Mouse (Mus musculus): ENCODE results near the gene Magoh.

Magoh gene

DNA sequence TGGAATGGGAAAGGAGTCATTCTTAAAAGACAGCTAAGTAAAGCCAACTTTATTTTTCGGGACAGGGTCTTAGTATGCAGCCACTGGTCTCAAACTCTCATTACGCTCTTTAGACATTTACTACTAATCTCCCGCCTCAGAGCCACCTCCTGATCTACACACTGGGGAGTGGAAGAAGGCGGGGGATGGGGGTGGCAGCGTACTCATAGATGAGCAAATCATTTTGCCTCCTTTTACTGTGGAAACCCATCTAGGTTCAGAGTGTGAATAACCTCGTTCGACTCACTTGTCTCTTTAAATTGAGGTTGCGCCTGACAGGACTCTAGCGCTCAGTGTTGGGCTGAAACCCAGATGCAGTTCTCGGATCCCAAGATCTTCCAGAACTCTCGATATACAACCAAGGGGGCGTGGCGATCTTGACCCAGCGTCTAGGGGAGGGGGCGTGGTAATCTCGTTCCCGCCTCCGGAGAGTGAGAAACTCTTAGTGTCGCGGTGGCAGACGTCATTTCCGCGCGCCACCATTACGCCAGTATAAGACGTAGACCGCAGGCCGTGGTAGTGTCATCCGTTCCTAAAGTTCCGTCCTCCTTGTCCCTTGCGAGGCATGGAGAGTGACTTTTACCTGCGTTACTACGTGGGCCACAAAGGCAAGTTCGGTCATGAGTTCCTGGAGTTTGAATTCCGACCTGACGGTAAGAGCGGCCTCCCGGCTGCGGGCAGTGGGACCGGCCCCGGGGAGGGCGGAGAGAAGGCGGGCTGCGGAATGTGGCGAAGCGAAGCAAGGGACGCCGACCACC lies at the start of gene Magoh:
Magoh (plus strand) TSS at position 502 of the 797 bp plus-strand sequence.
- CTCF ChIA-PET, result no interaction called here

DNA sequence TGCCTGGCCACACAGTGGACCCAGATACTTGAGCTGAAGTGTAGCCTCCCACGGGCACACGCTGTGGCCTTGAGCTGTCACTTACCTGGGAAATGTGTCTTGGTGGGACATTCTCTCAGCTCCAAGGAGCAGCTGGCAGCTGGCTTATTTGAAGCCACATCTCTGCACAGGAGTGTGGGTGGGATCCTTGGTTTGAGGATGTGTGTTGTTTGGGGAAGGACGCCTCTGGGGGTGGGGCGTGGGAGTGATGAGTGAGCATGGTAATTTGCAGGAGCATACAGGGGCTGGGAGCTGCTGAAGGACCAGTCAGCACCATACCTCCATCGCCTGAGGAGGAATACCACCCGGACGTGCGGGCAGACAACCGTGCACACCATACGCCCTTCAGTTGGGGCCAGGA lies 49.4 kb upstream of the Magoh start:
- CTCF ChIA-PET, result no interaction called here

DNA sequence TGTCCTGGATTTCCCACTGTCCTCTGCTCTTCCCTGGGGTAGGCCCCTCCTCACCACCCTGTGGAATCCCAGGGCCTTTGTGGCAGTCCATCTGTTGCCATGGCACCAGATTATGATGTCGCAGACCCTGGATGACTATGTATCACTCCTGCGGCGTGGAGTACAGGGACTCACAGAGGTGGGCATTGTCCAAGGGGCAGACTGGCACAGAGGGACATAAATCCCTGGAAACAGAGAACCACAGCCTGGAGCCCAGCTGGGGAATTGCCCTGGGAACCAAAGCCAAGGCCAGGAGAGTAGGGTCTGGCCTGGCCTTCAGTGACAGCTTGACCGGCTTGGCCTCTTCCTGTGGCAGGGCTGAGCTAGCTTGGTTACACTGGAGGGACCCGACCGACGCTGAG lies 48.7 kb upstream of the Magoh start:
- CTCF ChIA-PET, result no interaction called here

DNA sequence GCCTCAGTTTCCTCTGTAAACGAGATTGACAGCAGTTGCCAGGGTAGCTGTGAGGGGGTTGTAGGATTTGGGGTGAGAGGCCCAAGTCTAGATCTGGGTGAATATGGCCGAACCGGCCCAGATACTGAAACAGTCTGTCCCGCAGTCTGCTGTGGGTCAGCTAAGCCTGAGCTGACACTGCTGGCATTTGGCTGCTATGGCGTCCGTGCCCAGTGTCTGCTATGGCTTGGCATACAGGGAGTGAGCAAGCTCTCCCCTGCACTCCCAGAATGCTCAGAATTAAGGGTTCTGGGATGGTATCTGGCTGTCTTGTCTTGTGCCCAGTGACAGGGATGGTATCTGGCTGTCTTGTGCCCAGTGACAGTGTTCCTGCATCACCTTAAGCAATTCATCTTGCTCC lies 47.9 kb upstream of the Magoh start:
- CTCF ChIA-PET, result no interaction called here

DNA sequence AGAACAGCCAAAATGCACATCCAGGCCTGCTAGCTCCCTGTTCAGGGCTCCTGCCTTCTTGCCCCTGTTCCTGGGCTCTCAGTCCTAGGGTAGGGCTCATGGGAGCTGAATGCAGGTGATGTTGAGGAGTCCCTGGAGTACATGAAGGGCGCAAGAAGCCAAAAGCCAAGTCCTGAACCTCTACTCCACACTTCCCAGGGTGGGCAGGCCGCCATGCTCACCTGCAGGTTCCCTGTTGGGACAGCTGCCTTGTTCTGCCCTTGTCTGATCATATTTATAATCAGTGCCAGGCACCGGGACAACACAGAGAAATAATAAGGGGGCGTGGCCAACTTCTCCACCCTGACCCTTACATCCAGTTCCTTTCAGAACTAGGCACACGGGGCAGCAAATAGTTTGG lies 46.0 kb upstream of the Magoh start:
- CTCF ChIA-PET, result no interaction called here

DNA sequence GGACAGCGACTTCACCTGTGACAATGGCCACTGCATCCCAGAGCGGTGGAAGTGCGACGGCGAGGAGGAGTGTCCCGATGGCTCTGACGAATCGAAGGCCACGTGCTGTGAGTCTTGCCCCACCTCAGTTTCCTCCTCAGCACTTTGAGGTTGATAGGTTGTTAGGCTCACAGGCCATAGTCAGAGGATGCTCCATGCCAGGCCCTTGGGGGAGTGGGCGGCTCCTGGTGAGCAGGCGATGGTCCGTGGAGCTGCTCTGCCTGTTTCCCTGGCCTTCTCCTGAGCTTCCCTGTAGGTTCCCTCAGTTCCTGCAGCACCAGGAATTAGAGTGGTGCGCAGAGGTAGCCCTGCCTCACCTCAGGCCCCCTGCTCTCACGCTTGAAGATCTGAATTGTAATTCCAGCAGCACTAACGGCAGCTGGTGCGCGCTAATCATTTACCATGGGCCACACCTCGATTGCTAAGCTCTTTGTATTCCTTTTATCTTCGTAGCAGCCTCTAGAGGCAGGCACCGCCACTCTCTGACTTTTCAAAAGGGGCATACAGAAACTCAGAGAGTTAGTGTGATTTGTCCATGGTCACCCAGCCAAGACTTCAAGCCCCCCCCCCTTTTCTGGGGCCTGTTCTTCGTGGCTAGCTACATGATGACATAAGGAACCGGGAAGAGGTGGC lies 44.8 kb upstream of the Magoh start:
- CTCF ChIA-PET, result no interaction called here

DNA sequence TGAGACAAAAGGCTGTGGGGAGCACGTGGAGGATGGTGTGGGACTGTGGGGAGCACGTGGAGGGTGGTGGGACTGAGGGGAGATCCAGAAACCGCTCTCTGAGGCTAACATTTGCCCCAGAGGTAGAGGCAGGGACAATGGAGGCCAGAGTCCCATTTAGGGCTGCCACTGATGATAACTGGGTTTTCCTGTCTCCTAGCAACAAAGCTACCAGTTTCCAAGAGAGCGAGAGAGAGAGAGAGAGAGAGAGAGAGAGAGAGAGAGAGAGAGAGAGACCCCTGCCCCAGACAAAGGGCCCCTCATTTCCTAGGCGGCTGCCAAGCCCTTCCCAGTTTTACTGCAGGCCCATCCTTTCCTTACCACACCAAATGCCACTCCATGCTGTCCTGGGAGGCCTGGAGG lies 44.0 kb upstream of the Magoh start:
- CTCF ChIA-PET, result no interaction called here

DNA sequence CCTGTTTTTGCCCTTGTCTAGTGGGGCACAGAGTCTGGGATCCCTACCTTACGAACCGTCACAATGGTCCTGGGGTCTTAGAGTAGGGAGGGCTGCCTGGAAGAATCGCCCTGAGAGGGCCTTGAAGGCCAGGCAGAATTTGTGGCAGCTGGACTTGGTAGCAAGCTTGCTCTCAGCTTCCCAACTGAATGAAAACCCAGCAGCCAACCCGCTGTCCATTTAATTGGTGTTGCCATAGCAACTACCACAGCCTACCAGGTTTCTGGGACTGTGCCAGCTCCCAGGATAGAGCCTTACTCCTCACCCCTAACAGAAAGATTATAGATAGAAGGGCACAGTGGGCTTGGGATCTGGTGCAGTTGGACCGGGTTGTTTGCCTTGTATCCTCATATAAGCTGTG lies 42.8 kb upstream of the Magoh start:
- CTCF ChIA-PET, result no interaction called here

DNA sequence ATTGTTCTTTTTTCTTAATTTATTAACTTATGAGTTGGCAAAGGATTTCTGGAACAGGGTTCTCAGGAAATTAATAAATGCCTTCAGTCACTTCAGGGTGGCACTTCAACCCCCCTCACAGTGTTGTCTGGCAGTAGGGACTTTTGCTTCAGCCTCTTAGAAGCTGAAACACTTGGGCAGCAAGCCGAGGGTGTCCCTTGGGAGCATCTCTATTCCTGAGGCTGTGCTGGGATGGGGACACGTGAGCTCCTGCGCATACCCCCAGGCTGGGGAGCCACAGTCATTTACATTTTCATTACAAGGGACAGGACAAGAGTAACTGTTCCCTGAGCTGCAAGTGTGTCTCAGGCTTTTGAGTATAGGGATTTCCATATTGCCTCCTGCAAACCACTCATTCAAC lies 41.6 kb upstream of the Magoh start:
- CTCF ChIA-PET, result no interaction called here

DNA sequence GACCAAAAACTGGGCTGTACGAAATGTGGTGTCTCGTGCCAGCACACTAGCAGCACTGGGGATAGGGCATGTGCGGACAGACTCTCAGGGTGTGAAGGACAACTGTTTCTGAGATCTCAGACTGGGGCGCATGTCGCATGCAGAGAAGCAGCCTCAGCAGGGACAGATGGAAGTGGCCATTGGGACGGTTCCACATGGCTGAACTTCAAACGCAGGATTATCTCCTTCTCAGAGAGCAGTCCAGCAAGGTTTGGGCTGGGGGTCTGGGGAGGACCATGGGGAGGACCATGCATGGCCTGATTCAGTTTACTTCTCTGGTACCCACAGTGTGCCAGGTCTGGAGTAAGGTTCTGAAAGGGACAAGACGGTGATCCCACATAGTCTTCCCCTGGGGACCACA lies 35.9 kb upstream of the Magoh start:
- CTCF ChIA-PET, result no interaction called here

DNA sequence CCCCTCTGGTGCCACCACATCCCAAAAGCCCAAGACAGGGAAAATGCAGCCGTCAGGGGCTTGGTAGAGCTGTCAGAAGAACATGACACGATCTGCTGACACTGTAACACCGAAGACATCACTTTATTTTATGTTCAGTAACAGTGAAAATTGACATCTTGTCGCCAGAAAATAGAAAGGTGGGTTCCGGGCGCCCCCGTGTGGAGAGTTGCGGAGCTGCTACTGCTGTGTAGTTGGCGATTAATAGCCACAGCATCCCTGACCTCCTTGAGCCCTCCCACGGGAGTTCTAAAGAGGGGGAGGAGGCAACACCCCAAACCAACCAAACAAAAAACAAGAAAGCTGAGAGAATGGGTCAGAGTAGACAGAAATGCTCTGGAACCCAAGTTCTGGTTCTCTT lies 34.6 kb upstream of the Magoh start:
- CTCF ChIA-PET, result interaction anchor here (1.4 to 1.6 kb wide), 2 partner anchors 72 to 106 kb away, joined by 3 to 5 read pairs; no protein-coding TSS in a partner anchor

DNA sequence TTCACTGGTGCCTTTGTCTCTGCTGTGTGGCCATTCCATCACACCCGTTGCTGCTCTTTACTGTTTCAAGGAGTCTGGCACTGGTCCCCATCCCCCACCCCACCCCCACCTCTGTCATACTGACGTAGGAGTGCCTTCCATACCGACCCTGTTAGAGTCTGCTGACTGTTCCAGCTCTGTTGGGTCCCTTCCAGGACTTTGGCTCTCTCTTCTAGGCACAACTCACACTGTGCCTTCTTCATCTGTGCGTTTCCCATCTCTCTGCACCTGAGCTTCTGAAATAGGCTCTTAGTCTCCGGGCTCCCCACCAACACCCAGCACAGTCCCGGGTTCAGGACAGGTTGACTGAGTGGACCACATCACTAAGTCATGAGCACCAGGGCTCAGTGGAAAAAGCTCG lies 32.8 kb upstream of the Magoh start:
- CTCF ChIA-PET, result interaction anchor here (0.8 to 1.0 kb wide), 2 partner anchors 11 to 110 kb away, joined by 3 read pairs; no protein-coding TSS in a partner anchor

DNA sequence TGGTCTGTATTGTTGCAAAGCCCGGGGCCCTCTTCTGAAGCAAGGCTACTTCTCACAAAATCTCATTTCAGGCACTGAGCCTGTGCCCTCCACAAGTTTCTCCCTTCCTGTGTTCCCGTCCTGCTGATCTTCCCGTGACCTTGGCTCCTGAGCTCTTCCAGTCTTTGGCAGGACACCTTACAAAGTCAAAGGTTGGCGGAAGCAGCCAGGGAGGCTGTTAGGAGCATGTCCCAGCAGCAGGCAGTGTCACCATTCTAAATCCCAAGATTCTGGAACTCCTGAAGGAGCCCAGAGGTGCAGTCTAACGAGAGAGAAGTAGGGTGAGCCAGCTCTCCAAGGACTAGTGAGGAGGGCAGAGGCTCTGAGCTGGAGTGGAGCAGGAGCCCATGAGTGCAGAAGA lies 31.0 kb upstream of the Magoh start:
- CTCF ChIA-PET, result no interaction called here

DNA sequence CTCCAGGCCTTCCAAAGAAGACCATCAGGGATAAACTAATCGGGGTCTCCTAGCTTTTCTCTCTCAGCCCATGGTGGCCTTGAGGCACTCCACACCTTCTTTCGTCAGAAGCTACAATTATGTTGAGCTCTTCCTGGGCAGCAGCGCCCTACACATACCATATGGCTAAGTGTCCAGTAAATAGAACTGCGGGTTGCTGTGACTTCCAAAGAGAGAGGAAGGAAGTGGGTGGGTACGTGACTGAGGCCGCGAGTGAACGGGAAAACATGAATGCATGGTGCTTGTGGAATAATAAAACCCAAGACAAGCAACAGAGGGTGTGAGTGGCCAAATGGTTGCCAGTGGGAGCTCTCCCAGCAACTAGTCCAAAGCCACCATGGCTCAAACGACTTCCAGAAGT lies 29.9 kb upstream of the Magoh start:
- CTCF ChIA-PET, result no interaction called here

DNA sequence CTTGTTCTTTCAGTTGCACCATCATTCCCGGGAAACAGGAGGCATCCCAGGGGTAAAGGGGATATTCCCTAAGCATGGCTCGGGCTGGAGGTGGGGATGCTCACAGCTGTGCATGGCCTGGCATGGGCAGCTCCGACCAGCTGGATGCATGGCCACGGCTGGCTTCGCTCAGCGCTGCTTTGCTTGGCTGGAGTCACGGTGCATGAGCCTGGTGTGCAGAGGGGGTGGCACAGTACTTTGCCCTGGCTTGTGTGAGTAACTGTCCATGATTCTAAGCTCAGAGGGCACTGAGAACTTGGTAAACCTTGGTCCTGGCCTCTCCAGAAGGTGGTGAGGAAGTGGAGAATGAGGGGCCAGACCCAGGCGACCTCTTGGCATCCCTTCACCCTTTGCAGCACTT lies 29.5 kb upstream of the Magoh start:
- CTCF ChIA-PET, result no interaction called here

DNA sequence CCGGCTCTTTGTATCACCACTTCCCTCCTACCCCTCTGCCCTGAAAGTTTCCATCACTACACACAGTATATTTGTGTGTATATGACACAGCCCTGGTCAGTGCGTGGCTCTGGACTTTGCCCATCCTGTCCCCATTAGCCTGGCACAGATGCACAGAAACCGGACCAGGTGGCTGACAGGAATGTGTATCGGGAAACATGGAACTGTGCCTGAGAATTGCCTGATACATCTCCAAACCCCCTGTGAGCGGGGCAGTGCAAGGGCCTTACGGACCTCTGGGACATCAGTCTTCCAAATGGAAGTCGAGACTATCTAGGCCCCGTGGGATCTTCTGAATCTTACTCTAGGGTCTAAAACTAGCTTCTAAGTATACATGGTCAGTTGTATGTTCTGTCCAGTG lies 26.2 kb upstream of the Magoh start:
- CTCF ChIA-PET, result no interaction called here

DNA sequence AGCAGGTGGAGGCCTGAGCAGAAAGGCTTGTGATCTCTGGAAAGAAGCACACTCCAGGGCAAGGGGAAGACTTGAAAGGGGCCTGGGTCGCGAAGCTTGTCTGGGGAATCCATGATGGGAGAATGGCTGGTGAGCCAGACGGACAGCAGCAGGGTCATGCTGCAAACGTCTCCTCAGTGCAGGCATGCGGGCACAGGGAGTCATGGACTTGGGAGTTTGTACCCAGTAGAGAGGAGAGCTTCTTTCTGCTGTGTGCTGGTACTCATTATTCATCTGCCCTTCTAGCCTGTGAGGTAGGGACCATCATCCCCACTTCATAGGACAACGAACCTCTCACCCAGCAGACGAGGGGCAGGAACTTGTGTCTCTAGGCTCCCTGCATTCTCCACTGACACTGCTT lies 25.7 kb upstream of the Magoh start:
- CTCF ChIA-PET, result no interaction called here

DNA sequence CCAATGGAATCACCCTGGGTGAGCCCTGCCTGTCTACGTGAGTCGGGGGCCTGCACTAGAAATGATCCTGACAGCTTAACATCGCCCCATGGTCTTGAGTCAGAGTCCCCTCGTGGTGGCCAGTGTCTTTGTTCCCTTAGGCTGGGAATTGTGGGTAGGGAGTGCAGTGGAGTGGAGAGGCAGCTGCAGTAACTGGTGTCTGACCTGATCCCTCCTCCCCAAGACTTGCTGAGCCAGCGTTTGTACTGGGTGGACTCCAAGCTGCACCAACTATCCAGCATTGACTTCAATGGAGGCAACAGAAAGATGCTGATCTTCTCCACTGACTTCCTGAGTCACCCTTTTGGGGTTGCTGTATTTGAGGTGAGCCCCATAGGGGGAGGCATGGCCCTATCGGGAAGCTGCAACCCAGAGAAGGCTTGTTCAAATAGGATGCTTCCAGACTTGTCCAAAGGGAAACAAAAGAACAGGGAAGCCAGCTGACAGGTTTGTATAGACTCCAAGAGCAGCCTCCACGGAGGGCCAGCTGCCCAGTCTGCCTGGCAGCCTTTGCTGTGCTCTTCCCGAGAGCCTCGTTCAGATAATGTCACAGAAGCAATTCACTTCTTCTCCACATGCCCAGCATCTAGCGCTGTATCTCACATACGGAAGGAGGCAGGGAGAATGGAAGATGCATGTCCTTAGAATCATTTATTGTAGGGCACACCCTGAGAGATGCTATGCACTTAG lies 22.4 kb upstream of the Magoh start:
- CTCF ChIA-PET, result interaction anchor here (0.9 kb wide), 1 partner anchor 10 kb away, joined by 3 read pairs; no protein-coding TSS in a partner anchor

DNA sequence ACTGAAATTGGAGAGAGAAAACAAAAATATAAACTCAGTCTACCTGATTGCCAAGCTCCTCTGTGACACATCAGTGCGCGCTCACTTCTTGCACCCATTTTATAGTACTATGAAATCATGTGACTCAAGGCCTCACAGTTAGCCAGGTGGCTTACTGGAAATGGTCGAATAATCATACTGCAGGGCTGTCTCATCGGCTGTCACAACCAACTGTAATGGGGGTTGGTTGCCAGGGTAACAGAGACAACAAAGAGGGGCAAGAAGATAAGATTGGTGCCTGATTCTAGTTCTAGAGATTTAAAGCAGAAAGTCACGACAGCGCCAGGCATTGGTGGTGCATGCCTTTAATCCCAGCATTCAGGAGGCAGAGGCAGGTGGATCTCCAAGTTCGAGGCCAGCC lies 20.6 kb upstream of the Magoh start:
- CTCF ChIA-PET, result no interaction called here

DNA sequence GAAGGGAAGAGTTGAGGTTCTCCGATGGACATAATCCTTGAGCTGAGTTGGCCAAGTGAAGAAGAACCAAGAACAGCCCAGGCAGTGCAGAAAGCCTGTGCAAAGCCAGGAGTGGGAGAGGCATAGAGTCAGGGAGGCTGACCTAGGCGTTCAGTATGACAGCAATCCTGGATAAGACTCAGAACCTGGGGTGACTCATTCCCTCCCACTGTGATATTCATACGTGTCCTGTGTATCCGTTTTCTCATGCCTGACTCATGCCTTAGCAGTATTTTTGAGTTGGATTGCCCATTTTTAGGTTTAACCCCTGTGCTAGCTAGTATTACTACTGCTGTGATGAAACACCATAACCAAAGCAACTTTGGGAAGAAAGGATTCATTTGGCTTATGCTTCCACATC lies 14.7 kb upstream of the Magoh start:
- CTCF ChIA-PET, result no interaction called here

DNA sequence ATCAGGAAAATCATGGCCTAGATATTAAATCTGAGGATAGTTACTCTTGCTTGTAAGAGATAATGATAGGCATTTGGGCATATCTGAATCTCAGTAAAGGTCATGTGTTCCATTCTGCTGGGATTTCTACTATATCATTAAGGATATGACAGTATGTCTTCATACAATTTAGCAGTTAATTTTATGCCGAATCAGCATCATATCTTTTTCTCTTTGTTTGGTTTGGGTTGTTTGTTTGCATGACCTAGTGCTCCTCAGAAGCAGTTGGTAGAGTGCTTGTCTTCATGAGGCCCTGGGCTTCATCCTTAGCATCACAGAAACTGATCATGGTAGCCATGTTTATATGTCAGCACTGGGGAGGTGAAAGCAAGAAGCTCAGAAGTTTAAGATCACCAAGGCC lies 2.1 kb downstream of the Magoh start:
- CTCF ChIA-PET, result no interaction called here

DNA sequence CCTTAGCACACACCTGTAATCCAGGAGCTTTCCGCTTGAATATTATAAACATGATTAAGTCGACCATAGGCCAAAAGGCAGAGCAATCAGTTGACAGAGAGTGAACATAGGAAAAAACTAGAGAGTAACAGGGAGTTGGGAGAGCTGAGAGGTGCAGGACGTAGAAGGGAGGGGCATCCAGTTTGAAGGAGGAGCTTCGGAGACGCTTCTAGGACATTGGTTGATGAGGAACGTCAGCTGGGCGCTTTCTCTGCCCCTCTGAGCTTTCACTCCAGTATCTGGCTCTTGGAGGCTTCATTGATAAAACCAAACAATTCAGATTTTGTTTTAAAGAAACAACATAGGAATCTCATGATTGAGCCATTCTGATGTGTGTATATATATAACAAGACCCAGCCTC lies 6.8 kb downstream of the Magoh start:
- CTCF ChIA-PET, result no interaction called here

DNA sequence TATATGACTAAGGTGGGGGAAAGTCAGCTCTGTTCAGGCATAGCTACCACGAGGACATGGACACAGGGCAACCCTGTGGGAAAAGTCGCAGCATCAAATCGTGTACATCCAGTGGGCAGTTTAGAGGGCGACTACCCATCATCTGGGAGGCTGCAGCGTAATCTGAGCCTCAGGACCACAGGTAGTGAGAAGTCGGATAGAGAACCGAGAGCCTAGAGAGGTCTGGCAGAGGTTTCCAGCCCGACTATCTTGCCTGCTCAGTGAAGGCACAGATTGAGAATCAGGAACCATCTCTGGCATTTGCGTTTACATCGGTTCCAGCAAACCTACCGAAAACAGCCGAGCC lies 9.8 kb downstream of the Magoh start:
- CTCF ChIA-PET, result no interaction called here

All from spleen, embryonic (tissue).